In the genomic region with DNA sequence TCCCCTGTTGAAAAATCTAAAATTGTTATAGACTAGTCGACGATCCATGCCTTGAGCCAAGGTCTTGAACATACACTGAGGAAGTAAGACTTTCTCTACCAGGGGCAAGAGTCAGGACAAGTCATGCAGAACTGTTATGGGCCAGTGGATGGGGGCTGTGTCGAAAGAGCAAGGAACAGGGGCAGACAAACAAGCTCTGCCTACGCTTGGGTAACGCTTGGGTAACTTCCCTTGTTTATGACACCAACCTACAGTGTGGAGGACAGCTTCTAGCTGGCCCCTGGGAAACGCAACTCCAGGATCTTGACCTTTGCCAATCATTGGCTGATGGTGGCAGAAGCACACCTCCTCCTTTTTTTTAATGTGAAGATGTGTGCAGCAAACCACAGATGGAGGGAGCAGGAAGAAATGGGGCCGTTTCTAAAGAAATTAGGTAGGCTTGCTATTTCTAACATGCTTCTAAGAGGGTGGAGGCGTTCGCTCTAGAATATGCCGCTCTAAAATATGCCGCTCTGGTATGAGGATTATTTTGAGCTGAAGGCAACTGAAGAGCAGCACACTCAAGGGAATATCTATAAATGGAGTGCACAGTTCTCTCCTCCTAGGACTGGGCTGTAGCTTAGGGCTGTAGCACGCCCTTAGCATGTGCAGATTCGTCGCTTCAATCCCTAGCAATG, we compare ENCODE assay signal across 10 mouse cellular contexts. TPM values are rescaled to one million over a fixed set of nuclear protein-coding genes. Genes with fewer than 3 reads are reported as not detected.
DNase-seq lines count a peak whose midpoint lies in the region; ATAC-seq and TF ChIP-seq lines count a peak whose summit lies in the region.
"Had no signal": no experiment of that assay in that cellular context is flagged by ENCODE, and none has a peak within 500 bp of the region (broad histone marks: within the 10 kb centered on the region; RNA-seq: fewer than 3 reads in every experiment).

No protein-coding gene starts in this region.

- ATAC-seq in hematopoietic stem cell, adult 5-6 weeks (replicated peaks in 1 of 2; ENCODE audit: insufficient read depth in 1 of 2, low FRiP score in 2 of 2, low TSS enrichment in 1 of 2, low read depth in 1 of 2, poor library complexity in 2 of 2, severe bottlenecking in 2 of 2) = peak; percentile 70 to 90; a peak in 3 of 4 replicates
- no peak for ATAC-seq in liver, embryonic 12.5 days
- ATAC-seq in intestine, embryonic 16.5 days = no peak

- TF ChIP-seq POLR2A in small intestine, adult 2 months (IDR thresholded peaks at IDR 0.05; ENCODE audit: low read depth, low read length) = no peak

- DNase-seq in left cerebral cortex, adult 11 months (ENCODE audit: low spot score) = peak; percentile 50
- no peak for DNase-seq in left cerebral cortex, postnatal 4 days
- DNase-seq in ovary, postnatal 10 days (ENCODE audit: low spot score) = no peak
- no peak for DNase-seq in gastrocnemius, postnatal 4 days (ENCODE audit: low spot score in 2 of 2)

- intact Hi-C loops in left cerebral cortex, postnatal 4 days (cut with DNase I) = no loop called here

- no peak overlapping the region for H3K4me3 ChIP-seq in liver, embryonic 12.5 days
- H3K4me3 ChIP-seq in small intestine, adult 2 months (ENCODE audit: low read depth, low read length) = no peak overlapping the region
- no peak overlapping the region for H3K4me3 ChIP-seq in intestine, embryonic 16.5 days (ENCODE audit: low read length)
- H3K4me3 ChIP-seq: embryonic facial prominence, embryonic 12.5 days; midbrain, embryonic 12.5 days had no signal

- H3K4me1 ChIP-seq in liver, embryonic 12.5 days = peaks cover 24% of the 10 kb centered on the region
- peaks cover 18% of the 10 kb centered on the region; the same call in 1 of the 2 replicates for H3K4me1 ChIP-seq in small intestine, adult 2 months (ENCODE audit: control insufficient read depth, insufficient read depth, insufficient read length, low read length)
- no peaks in the 10 kb centered on the region for H3K4me1 ChIP-seq in intestine, embryonic 16.5 days (ENCODE audit: control insufficient read depth, insufficient read depth, low read length)
- H3K4me1 ChIP-seq: embryonic facial prominence, embryonic 12.5 days; midbrain, embryonic 12.5 days had no signal

- H3K9ac ChIP-seq in liver, embryonic 12.5 days = no peak overlapping the region
- H3K9ac ChIP-seq in intestine, embryonic 16.5 days (ENCODE audit: low read depth, low read length) = no peak overlapping the region
- H3K9ac ChIP-seq: embryonic facial prominence, embryonic 12.5 days; midbrain, embryonic 12.5 days had no signal

- peak overlapping the region; percentile 3; the same call in 1 of the 2 replicates for H3K27ac ChIP-seq in liver, embryonic 12.5 days
- 0 out of 2 replicates have a peak overlapping the region, but pooled peaks have one; percentile 15 for H3K27ac ChIP-seq in small intestine, adult 2 months (ENCODE audit: insufficient read depth, low read depth, low read length)
- H3K27ac ChIP-seq in intestine, embryonic 16.5 days (ENCODE audit: low read length) = no peak overlapping the region
- H3K27ac ChIP-seq: embryonic facial prominence, embryonic 12.5 days; midbrain, embryonic 12.5 days had no signal

- H3K4me2 ChIP-seq in liver, embryonic 12.5 days = no peak overlapping the region
- H3K4me2 ChIP-seq in intestine, embryonic 16.5 days (ENCODE audit: low read depth, low read length) = no peak overlapping the region
- H3K4me2 ChIP-seq: embryonic facial prominence, embryonic 12.5 days; midbrain, embryonic 12.5 days had no signal

- H3K27me3 ChIP-seq in liver, embryonic 12.5 days (replicated peaks) = no peaks in the 10 kb centered on the region
- H3K27me3 ChIP-seq in small intestine, adult 2 months (ENCODE audit: control insufficient read depth, insufficient read depth, low read length) = no peaks in the 10 kb centered on the region
- H3K27me3 ChIP-seq in intestine, embryonic 16.5 days (replicated peaks; ENCODE audit: control insufficient read depth, insufficient read depth, low read length) = no peaks in the 10 kb centered on the region
- H3K27me3 ChIP-seq: embryonic facial prominence, embryonic 12.5 days; midbrain, embryonic 12.5 days had no signal

- 66% methylated on average over 14 of the region's 14 CpGs for WGBS in liver, embryonic 12.5 days (ENCODE audit: insufficient replicate concordance)
- WGBS in small intestine, adult 2 months = 84% methylated on average over 14 of the region's 14 CpGs
- WGBS in intestine, embryonic 16.5 days = 83% methylated on average over 14 of the region's 14 CpGs

- TF ChIP-seq CTCF in small intestine, adult 2 months (IDR thresholded peaks at IDR 0.05; ENCODE audit: extremely low read depth, insufficient read length, insufficient replicate concordance, low read depth, low read length) = no peak

- no peaks in the 10 kb centered on the region for H3K36me3 ChIP-seq in liver, embryonic 12.5 days
- H3K36me3 ChIP-seq in small intestine, adult 2 months (ENCODE audit: control insufficient read depth, insufficient read depth, low read length) = no peaks in the 10 kb centered on the region
- H3K36me3 ChIP-seq in intestine, embryonic 16.5 days (ENCODE audit: control insufficient read depth, insufficient read depth, low read length) = no peaks in the 10 kb centered on the region
- H3K36me3 ChIP-seq: embryonic facial prominence, embryonic 12.5 days; midbrain, embryonic 12.5 days had no signal

- H3K9me3 ChIP-seq in liver, embryonic 12.5 days (replicated peaks) = no peaks in the 10 kb centered on the region
- H3K9me3 ChIP-seq in intestine, embryonic 16.5 days (ENCODE audit: control insufficient read depth, low read length) = no peaks in the 10 kb centered on the region
- H3K9me3 ChIP-seq: embryonic facial prominence, embryonic 12.5 days; midbrain, embryonic 12.5 days had no signal

RNA-seq across cellular contexts. Expression of gene Rassf3, which starts 12.6 kb away (rescaled TPM):
- 10 to 100 TPM; 17.4 to 22.9 TPM for total RNA-seq in left cerebral cortex, postnatal 4 days (2021)
- 19.2 and 21.7 TPM in 2 replicates for total RNA-seq in hematopoietic stem cell, adult 5-6 weeks (2017)
- 12.3 and 12.8 TPM in 2 replicates for polyA plus RNA-seq in liver, embryonic 12.5 days (2016; fragmentation: Nextera tagmentation; extraction: Ambion mirVana)
- polyA plus RNA-seq in small intestine, adult 2 months (2012; rRNA removed) = 16.5 and 25.8 TPM in 2 replicates
- total RNA-seq in gastrocnemius, postnatal 4 days (2021) = 10 to 100 TPM; 70.0 to 78.2 TPM
- 15.7 and 22.2 TPM in 2 replicates for polyA plus RNA-seq in intestine, embryonic 16.5 days (2015; fragmentation: Nextera tagmentation; extraction: Ambion mirVana)

Comparison
In these comparisons a context has a peak if more than half of its experiments do, and no peak if none do; other contexts are left out.
1. ATAC-seq: peak in hematopoietic stem cell, adult 5-6 weeks (2 of 2); none in liver, embryonic 12.5 days (single experiment) and intestine, embryonic 16.5 days (single experiment).